Mouse (Mus musculus) heart, embryonic 14.5 days (tissue): ENCODE measurements around the gene Uggt1. TPM values are rescaled to one million over a fixed set of nuclear protein-coding genes. Genes with fewer than 3 reads are reported as not detected.

Experiments
- ATAC-seq: fragments of 200-750 bp; cut with Nextera tagmentation; 2 replicates; pipeline ENCODE4 v1.8.0; 2017; ENCODE audit warnings: low read depth, moderate TSS enrichment; ENCODE audit not compliant: insufficient number of reproducible peaks, insufficient read depth, low FRiP score
- H3K27ac ChIP-seq, 2 experiments: fragments of 200-500 bp in 1 of 2; fragments of 300-500 bp in 1 of 2; sonication (generic) in 1 of 2; replicated peaks in 1 of 2; 2 replicates each; pipeline ENCODE4 v1.5.1; 2012 to 2014; ENCODE audit warnings: low read depth in 2 of 2, low read length in 2 of 2, control low read depth in 1 of 2, mild to moderate bottlenecking in 1 of 2, mixed read lengths in 1 of 2; ENCODE audit not compliant: control insufficient read depth in 1 of 2, insufficient read depth in 1 of 2
- H3K27me3 ChIP-seq: fragments of 300-500 bp; sonication (generic); 2 replicates; pipeline ENCODE4 v1.6.1; 2014; ENCODE audit warnings: mild to moderate bottlenecking, low read length, control low read depth; ENCODE audit not compliant: control insufficient read depth, insufficient read depth
- H3K36me3 ChIP-seq: fragments of 300-500 bp; sonication (generic); 2 replicates; pipeline ENCODE4 v1.6.1; 2014; ENCODE audit warnings: mild to moderate bottlenecking, control low read depth, low read length, mixed read lengths; ENCODE audit not compliant: control insufficient read depth, insufficient read depth
- H3K4me1 ChIP-seq, 2 experiments: fragments of 200-500 bp in 1 of 2; fragments of 300-500 bp in 1 of 2; sonication (generic) in 1 of 2; 2 replicates each; pipeline ENCODE4 v1.6.1; 2012 to 2014; ENCODE audit warnings: low read length in 2 of 2, control low read depth in 1 of 2, mixed read lengths in 1 of 2; ENCODE audit not compliant: control insufficient read depth in 2 of 2, insufficient read depth in 2 of 2
- H3K4me2 ChIP-seq: fragments of 300-500 bp; sonication (generic); 2 replicates; pipeline ENCODE4 v1.6.1; 2014; ENCODE audit warnings: mild to moderate bottlenecking, low read length
- H3K4me3 ChIP-seq, 2 experiments: fragments of 200-500 bp in 1 of 2; fragments of 300-500 bp in 1 of 2; sonication (generic) in 1 of 2; 2 replicates each; pipeline ENCODE4 v1.5.1; 2012 to 2014; ENCODE audit warnings: low read length in 2 of 2, mild to moderate bottlenecking in 2 of 2, control low read depth in 1 of 2, low read depth in 1 of 2, moderate library complexity in 1 of 2; ENCODE audit not compliant: control insufficient read depth in 1 of 2, insufficient read depth in 1 of 2
- H3K9ac ChIP-seq: fragments of 300-500 bp; sonication (generic); 2 replicates; pipeline ENCODE4 v1.6.1; 2014; ENCODE audit warnings: mild to moderate bottlenecking, low read length
- H3K9me3 ChIP-seq: fragments of 300-500 bp; sonication (generic); 2 replicates; pipeline ENCODE4 v1.6.1; 2016; ENCODE audit warnings: low read length, control low read depth; ENCODE audit not compliant: control insufficient read depth
- WGBS: fragments of 180-500 bp; shearing (Covaris S2); extraction: QIAGEN DNeasy Blood & Tissue Kit; methylation state at CpG from one replicate; pipeline ENCODE4 v1.1.7; 2014; 5-methylcytosine and 5-hydroxymethylcytosine counted together
- microRNA-seq: library from miRNA; unstranded; fragments of <30 nt; microRNA quantifications from one replicate; pipeline ENCODE4, GENCODE M21; 2016
- polyA plus RNA-seq: library from polyadenylated mRNA; unstranded; fragments of >200 nt; fragmentation: Nextera tagmentation; extraction: Ambion mirVana; gene quantifications from 2 replicates; pipeline ENCODE4 v1.2.1, GENCODE M21; 2014

Uggt1 gene
- polyA plus RNA-seq, 1 experiment from 2014 or later, result 50.5 TPM

- Histone ChIP-seq H3K4me2 (no peak overlapping the region), H3K9ac (no peak overlapping the region), H3K27me3 (no peaks in the 10 kb centered on the region), H3K36me3 (peaks cover 22% of the 10 kb centered on the region), H3K27ac (peak overlapping the region in 1 of 2 experiments; percentile 41; a peak in 1 of 4 replicates), H3K4me1 (peaks cover 26 to 45% of the 10 kb centered on the region in 2 experiments), H3K4me3 (no peak overlapping the region), H3K9me3 (no peaks in the 10 kb centered on the region)
- 0 out of 2 replicates have a peak, but pooled peaks have one; percentile 31 for ATAC-seq
- WGBS, result 55% methylated on average over 12 of the region's 12 CpGs
Measured at GRCm38 (mm10) chr1:36095423-36096272, 148.9 kb downstream of the Uggt1 start.

- H3K9me3 ChIP-seq, result no peaks in the 10 kb centered on the region
- no peak overlapping the region for H3K4me3 ChIP-seq
- WGBS, result 93% methylated on average over 8 of the region's 8 CpGs
- H3K27ac ChIP-seq, result no peak overlapping the region
- H3K36me3 ChIP-seq, result peaks cover 22% of the 10 kb centered on the region
- no peak overlapping the region for H3K9ac ChIP-seq
- H3K27me3 ChIP-seq, result no peaks in the 10 kb centered on the region
- no peak for ATAC-seq
- no peak overlapping the region for H3K4me2 ChIP-seq
- H3K4me1 ChIP-seq, result peaks cover 41 to 56% of the 10 kb centered on the region in 2 experiments
Measured at GRCm38 (mm10) chr1:36093741-36094140, 150.8 kb downstream of the Uggt1 start.

GRCm38 (mm10) chr1:36091246-36091645 is 153.3 kb downstream of the Uggt1 start:
- H3K27ac ChIP-seq, result no peak overlapping the region
- WGBS, result 66% methylated on average over 6 of the region's 6 CpGs
- peaks cover 45 to 58% of the 10 kb centered on the region in 2 experiments for H3K4me1 ChIP-seq
- peaks cover 25% of the 10 kb centered on the region for H3K36me3 ChIP-seq
- no peaks in the 10 kb centered on the region for H3K27me3 ChIP-seq
- no peak overlapping the region for H3K4me2 ChIP-seq
- no peak for ATAC-seq
- no peak overlapping the region for H3K9ac ChIP-seq
- no peaks in the 10 kb centered on the region for H3K9me3 ChIP-seq
- H3K4me3 ChIP-seq, result no peak overlapping the region

DNA sequence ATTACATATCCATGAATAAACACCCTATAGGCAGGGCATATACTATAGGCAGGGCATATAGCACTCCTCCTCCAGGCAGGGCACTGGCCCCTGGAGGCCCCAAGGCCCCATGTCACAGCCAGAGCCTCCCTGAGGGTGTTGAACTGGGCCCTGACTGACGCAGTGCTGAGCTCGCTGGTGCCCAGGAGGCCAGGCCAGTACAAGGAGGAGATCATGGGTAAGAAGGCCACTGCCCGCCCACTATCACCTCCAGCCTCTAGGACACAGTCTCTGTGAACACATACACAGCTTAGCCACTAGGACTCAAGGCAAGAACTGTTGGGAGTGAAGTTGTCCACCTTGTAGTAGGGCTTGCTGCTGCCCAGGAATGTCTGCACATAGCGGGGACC is 153.8 kb downstream of the Uggt1 start:
- no peak overlapping the region for H3K9ac ChIP-seq
- ATAC-seq, result no peak
- H3K9me3 ChIP-seq, result no peaks in the 10 kb centered on the region
- H3K4me3 ChIP-seq, result no peak overlapping the region
- H3K4me1 ChIP-seq, result peaks cover 42 to 53% of the 10 kb centered on the region in 2 experiments
- no peak overlapping the region for H3K4me2 ChIP-seq
- H3K27me3 ChIP-seq, result no peaks in the 10 kb centered on the region
- H3K27ac ChIP-seq, result peak overlapping the region; percentile 37 to 60; a peak in 2 of 4 replicates
- peaks cover 29% of the 10 kb centered on the region for H3K36me3 ChIP-seq
- WGBS, result 78% methylated on average over 4 of the region's 4 CpGs

Small RNA genes lying within 50 kb of the gene (microRNA-seq; reads per million reads assigned to microRNA genes)
- gene Mir6897, result 5.0 reads per million, percentile 14 among the genes with 10 or more reads in this experiment

Other genes with a start within 250 kb of the Uggt1 start
- 11.0 and 15.5 TPM in 2 replicates for gene Hs6st1, start 176.3 kb downstream of the Uggt1 start, polyA plus RNA-seq
- 4.6 and 5.2 TPM in 2 replicates for gene Neurl3, start 30.0 kb upstream of the Uggt1 start, polyA plus RNA-seq
- gene Arid5a, start 63.0 kb upstream of the Uggt1 start, polyA plus RNA-seq, result 10.3 and 12.5 TPM in 2 replicates
- gene Kansl3, start 124.5 kb upstream of the Uggt1 start, polyA plus RNA-seq, result 40.8 and 43.4 TPM in 2 replicates
- 0.61 and 0.63 TPM in 2 replicates for gene Fer1l5, start 127.6 kb upstream of the Uggt1 start, polyA plus RNA-seq
- gene Lman2l, start 200.6 kb upstream of the Uggt1 start, polyA plus RNA-seq, result 31.0 and 35.7 TPM in 2 replicates
- gene Cnnm4, start 226.9 kb upstream of the Uggt1 start, polyA plus RNA-seq, result 4.5 and 5.9 TPM in 2 replicates